Mouse (Mus musculus) Muller cell, postnatal 12 days (primary cell): ENCODE data around the gene Naa15.
A peak's percentile ranks its signal among the peaks of the same experiment; 100 is the strongest.
"Not testable (repeated sequence)": the region's sequence is repeated elsewhere in the genome, so short reads cannot be mapped to it uniquely, and the experiment has no call there.

Source experiments
- DNase-seq: peaks from one replicate; pipeline ENCODE4 v3.0.0-alpha.2; 2015; ENCODE audit errors: inconsistent ontology term

Naa15 gene

GRCm38 (mm10) chr3:51393651-51394050, 21.3 kb upstream of the Naa15 start:
- DNase-seq, result no peak

GRCm38 (mm10) chr3:51394881-51395280, 20.1 kb upstream of the Naa15 start:
- no peak for DNase-seq

- DNase-seq, result no peak
These were observed 19.3 kb upstream of the Naa15 start for GRCm38 (mm10) chr3:51395461-51396145.

- peak; percentile 91 for DNase-seq
These were observed 18.5 kb upstream of the Naa15 start, which contains the start of gene Mgarp for GRCm38 (mm10) chr3:51396219-51397068. Gene Mgarp, minus strand, starts transcription at chr3:51396738.

GRCm38 (mm10) chr3:51397700-51398299, 17.1 kb upstream of the Naa15 start:
- no peak for DNase-seq

- no peak for DNase-seq
These were observed 16.3 kb upstream of the Naa15 start for GRCm38 (mm10) chr3:51398667-51399066.

- DNase-seq, result no peak
These were observed 15.4 kb upstream of the Naa15 start for GRCm38 (mm10) chr3:51399531-51399930.

- DNase-seq, result no peak
These were observed 14.3 kb upstream of the Naa15 start for GRCm38 (mm10) chr3:51400682-51401081.

- DNase-seq, result not testable (repeated sequence)
These were observed 12.9 kb upstream of the Naa15 start for GRCm38 (mm10) chr3:51402054-51402453.

GRCm38 (mm10) chr3:51402628-51403027, 12.3 kb upstream of the Naa15 start:
- DNase-seq, result no peak

- DNase-seq, result peak; percentile 45
These were observed 6.9 kb upstream of the Naa15 start for GRCm38 (mm10) chr3:51407870-51408560.

GRCm38 (mm10) chr3:51408561-51409183, 6.3 kb upstream of the Naa15 start, which contains the start of gene Ndufc1:
Gene Ndufc1, minus strand, starts transcription at chr3:51408988.
- DNase-seq, result peak; percentile 93

GRCm38 (mm10) chr3:51412457-51412856, 2.5 kb upstream of the Naa15 start:
- no peak for DNase-seq

GRCm38 (mm10) chr3:51413276-51413675, 1.7 kb upstream of the Naa15 start:
- no peak for DNase-seq

GRCm38 (mm10) chr3:51416073-51416363, 1.1 kb downstream of the Naa15 start:
- DNase-seq, result no peak

- peak; percentile 76 for DNase-seq
These were observed 1.6 kb downstream of the Naa15 start for GRCm38 (mm10) chr3:51416364-51417134.

- no peak for DNase-seq
These were observed 2.1 kb downstream of the Naa15 start for GRCm38 (mm10) chr3:51417135-51417458.

- no peak for DNase-seq
These were observed 2.5 kb downstream of the Naa15 start for GRCm38 (mm10) chr3:51417485-51417884.

- DNase-seq, result no peak
These were observed 3.0 kb downstream of the Naa15 start for GRCm38 (mm10) chr3:51417966-51418365.

- no peak for DNase-seq
These were observed 7.0 kb downstream of the Naa15 start for GRCm38 (mm10) chr3:51421921-51422320.

GRCm38 (mm10) chr3:51425394-51425793, 10.4 kb downstream of the Naa15 start:
- DNase-seq, result no peak
